Mouse (Mus musculus) kidney, postnatal 0 days (tissue): Measurements from ENCODE around the gene Mcm3ap. TPM values are rescaled to one million over a fixed set of nuclear protein-coding genes. Genes with fewer than 3 reads are reported as not detected.

Experiments used
- ATAC-seq: fragments of 200-750 bp; cut with Nextera tagmentation; replicated peaks from 2 replicates; pipeline ENCODE4 v1.8.0; 2017; ENCODE audit warnings: low read depth, moderate number of reproducible peaks, moderate TSS enrichment, moderate library complexity; ENCODE audit not compliant: low FRiP score
- DNase-seq: peaks from one replicate; pipeline ENCODE4 v3.0.0-alpha.2; 2016; ENCODE audit warnings: low spot score
- H3K27ac ChIP-seq: fragments of 300-500 bp; sonication (generic); 2 replicates; pipeline ENCODE4 v1.5.1; 2014; ENCODE audit warnings: mild to moderate bottlenecking
- H3K27me3 ChIP-seq: fragments of 300-500 bp; sonication (generic); 2 replicates; pipeline ENCODE4 v1.6.1; 2014; ENCODE audit warnings: low read length, mixed read lengths; ENCODE audit not compliant: insufficient read depth
- H3K36me3 ChIP-seq: fragments of 300-500 bp; sonication (generic); 2 replicates; pipeline ENCODE4 v1.6.1; 2014; ENCODE audit warnings: low read length, mixed read lengths; ENCODE audit not compliant: insufficient read depth
- H3K4me1 ChIP-seq: fragments of 300-500 bp; sonication (generic); replicated peaks from 2 replicates; pipeline ENCODE4 v1.6.1; 2014; ENCODE audit warnings: antibody characterized with exemption, low read length, mixed read lengths; ENCODE audit not compliant: insufficient read depth
- H3K4me2 ChIP-seq: fragments of 300-500 bp; sonication (generic); 2 replicates; pipeline ENCODE4 v1.6.1; 2014; ENCODE audit warnings: mild to moderate bottlenecking, low read length, moderate library complexity, mixed read lengths
- H3K4me3 ChIP-seq: fragments of 300-500 bp; sonication (generic); replicated peaks from 2 replicates; pipeline ENCODE4 v1.5.1; 2014; ENCODE audit warnings: low read depth, low read length
- H3K9ac ChIP-seq: fragments of 300-500 bp; sonication (generic); 2 replicates; pipeline ENCODE4 v1.6.1; 2014; ENCODE audit warnings: low read depth, low read length
- H3K9me3 ChIP-seq: fragments of 300-500 bp; sonication (generic); replicated peaks from 2 replicates; pipeline ENCODE4 v1.6.1; 2016; ENCODE audit warnings: low read length, inconsistent platforms, mixed read lengths
- CTCF ChIP-seq: IDR thresholded peaks from 2 replicates; pipeline ENCODE4 v1.5.1; 2016; ENCODE audit warnings: antibody characterized with exemption, low read depth, mild to moderate bottlenecking, moderate library complexity
- WGBS: fragments of 180-500 bp; shearing (Covaris S2); extraction: QIAGEN DNeasy Blood & Tissue Kit; methylation state at CpG from one replicate; pipeline ENCODE4 v1.1.7; 2014; 5-methylcytosine and 5-hydroxymethylcytosine counted together
- polyA plus RNA-seq: library from polyadenylated mRNA; unstranded; fragments of >200 nt; fragmentation: Nextera tagmentation; extraction: Ambion mirVana; gene quantifications from 2 replicates; pipeline ENCODE4 v1.2.1, GENCODE M21; 2015

The Mcm3ap gene
- polyA plus RNA-seq, 1 experiment from 2014 or later: 41.6 TPM

- Histone ChIP-seq H3K27ac (no peak overlapping the region), H3K9me3 (no peaks in the 10 kb centered on the region), H3K36me3 (peaks cover 51% of the 10 kb centered on the region), H3K4me2 (no peak overlapping the region), H3K4me1 (no peaks in the 10 kb centered on the region), H3K4me3 (no peak overlapping the region), H3K27me3 (no peaks in the 10 kb centered on the region), H3K9ac (no peak overlapping the region)
- TF ChIP-seq CTCF: no peak
- 82% methylated on average over 3 of the region's 3 CpGs for WGBS
- DNase-seq (no peak), ATAC-seq (no peak)
Measured at GRCm38 (mm10) chr10:76551556-76551955, 82.8 kb downstream of the Mcm3ap start.

- H3K4me2 ChIP-seq: no peak overlapping the region
- H3K4me3 ChIP-seq: no peak overlapping the region
- no peaks in the 10 kb centered on the region for H3K4me1 ChIP-seq
- no peak overlapping the region for H3K27ac ChIP-seq
- ATAC-seq (no peak), DNase-seq (no peak)
- WGBS: 88% methylated on average over 5 of the region's 5 CpGs
- H3K27me3 ChIP-seq: no peaks in the 10 kb centered on the region
- no peak overlapping the region for H3K9ac ChIP-seq
- peaks cover 41% of the 10 kb centered on the region for H3K36me3 ChIP-seq
- no peaks in the 10 kb centered on the region for H3K9me3 ChIP-seq
- no peak for TF ChIP-seq CTCF
Measured at GRCm38 (mm10) chr10:76554061-76554460, 85.3 kb downstream of the Mcm3ap start.

GRCm38 (mm10) chr10:76561972-76562371 lies 93.2 kb downstream of the Mcm3ap start, which contains the start of gene Spatc1l:
Gene Spatc1l (plus strand): TSS chr10:76562272.
- 87% methylated on average over 10 of the region's 10 CpGs for WGBS

More at GRCm38 (mm10) chr10:76561972-76562371, 93.2 kb downstream of the Mcm3ap start, which contains the start of gene Spatc1l:
- no peak for DNase-seq
- H3K4me1 ChIP-seq: no peaks in the 10 kb centered on the region
- H3K4me3 ChIP-seq: no peak within 1 kb of the TSS
- no peak within 1 kb of the TSS for H3K9ac ChIP-seq
- H3K27me3 ChIP-seq: no peaks in the 10 kb centered on the region
- no peak within 1 kb of the TSS for H3K27ac ChIP-seq
- no peaks in the 10 kb centered on the region for H3K9me3 ChIP-seq
- no peak for TF ChIP-seq CTCF
- H3K36me3 ChIP-seq: no peaks in the 10 kb centered on the region
- no peak within 1 kb of the TSS for H3K4me2 ChIP-seq
- no peak for ATAC-seq

Other genes with a start within 250 kb of the Mcm3ap start
- gene Prmt2, start 231.1 kb upstream of the Mcm3ap start, polyA plus RNA-seq: 38.0 and 44.1 TPM in 2 replicates
- 0.42 and 0.45 TPM in 2 replicates for gene S100b, start 215.1 kb upstream of the Mcm3ap start, polyA plus RNA-seq
- gene Dip2a, start 123.6 kb upstream of the Mcm3ap start, polyA plus RNA-seq: 7.6 and 8.2 TPM in 2 replicates
- not detected in 2 replicates for gene AC141477.1, start 28.5 kb upstream of the Mcm3ap start, polyA plus RNA-seq
- gene Pcnt, start 26.1 kb upstream of the Mcm3ap start, polyA plus RNA-seq: 7.9 and 8.2 TPM in 2 replicates
- not detected in 2 replicates for gene 2610028H24Rik, start 19.8 kb upstream of the Mcm3ap start, polyA plus RNA-seq
- gene Ybey, start 187 bp downstream of the Mcm3ap start, polyA plus RNA-seq: 5.4 and 5.9 TPM in 2 replicates
- gene Lss, start 62.7 kb downstream of the Mcm3ap start, polyA plus RNA-seq: 13.0 and 16.6 TPM in 2 replicates
- not detected in 2 replicates for gene Spatc1l, start 93.3 kb downstream of the Mcm3ap start, polyA plus RNA-seq
- gene Ftcd, start 106.7 kb downstream of the Mcm3ap start, polyA plus RNA-seq: 0.20 and 0.38 TPM in 2 replicates
- 63.9 and 64.2 TPM in 2 replicates for gene Col6a2, start 154.7 kb downstream of the Mcm3ap start, polyA plus RNA-seq